Mouse (Mus musculus) liver, postnatal 0 days (tissue): ENCODE results near the gene Defb39.

Source experiments
- CTCF ChIP-seq: sonication (generic); IDR thresholded peaks from 2 replicates; pipeline ENCODE4 v1.5.1; 2016; ENCODE audit warnings: antibody characterized with exemption, low read depth
- EP300 ChIP-seq: IDR thresholded peaks from 2 replicates; pipeline ENCODE4 v1.6.1; 2016; ENCODE audit warnings: antibody characterized with exemption, low read depth, mild to moderate bottlenecking

- TF ChIP-seq CTCF (no peak), EP300 (no peak)
These were observed 38.1 kb downstream of the Defb39 start, which contains the start of gene Defb38 for GRCm38 (mm10) chr8:19026466-19026865.
